Mouse (Mus musculus): ENCODE measurements around the gene Myo15.

- no peak for TF ChIP-seq POLR2A (IDR thresholded peaks at IDR 0.05; ENCODE audit: control insufficient read depth, low read depth, low read length)
- TF ChIP-seq CTCF (IDR thresholded peaks at IDR 0.05; ENCODE audit: control insufficient read depth, insufficient read depth, insufficient replicate concordance, low read depth, low read length), result no peak
These were observed 29.0 kb upstream of the Myo15 start for GRCm38 (mm10) chr11:60440176-60440575.

All from testis, adult 2 months (tissue).